Mouse (Mus musculus) olfactory bulb, adult 2 months (tissue): ENCODE results near the gene Med12l.

Experiments
- CTCF ChIP-seq: fragments of 200-500 bp; IDR thresholded peaks from 2 replicates; pipeline ENCODE4 v1.5.1; 2012; ENCODE audit warnings: low read depth, mild to moderate bottlenecking, low read length, moderate library complexity; ENCODE audit not compliant: insufficient read depth
- POLR2A ChIP-seq: fragments of 200-500 bp; IDR thresholded peaks from 2 replicates; pipeline ENCODE4 v1.6.1; 2012; ENCODE audit warnings: mild to moderate bottlenecking, low read depth, low read length, moderate library complexity; ENCODE audit not compliant: insufficient read depth

- TF ChIP-seq POLR2A (no peak; the same call in 1 of the 2 replicates), CTCF (no peak)
Observed at GRCm38 (mm10) chr3:59005271-59005995, at the start of gene Med12l.
